Comparison of ENCODE assay signal across 9 mouse cellular contexts in the genomic region with DNA sequence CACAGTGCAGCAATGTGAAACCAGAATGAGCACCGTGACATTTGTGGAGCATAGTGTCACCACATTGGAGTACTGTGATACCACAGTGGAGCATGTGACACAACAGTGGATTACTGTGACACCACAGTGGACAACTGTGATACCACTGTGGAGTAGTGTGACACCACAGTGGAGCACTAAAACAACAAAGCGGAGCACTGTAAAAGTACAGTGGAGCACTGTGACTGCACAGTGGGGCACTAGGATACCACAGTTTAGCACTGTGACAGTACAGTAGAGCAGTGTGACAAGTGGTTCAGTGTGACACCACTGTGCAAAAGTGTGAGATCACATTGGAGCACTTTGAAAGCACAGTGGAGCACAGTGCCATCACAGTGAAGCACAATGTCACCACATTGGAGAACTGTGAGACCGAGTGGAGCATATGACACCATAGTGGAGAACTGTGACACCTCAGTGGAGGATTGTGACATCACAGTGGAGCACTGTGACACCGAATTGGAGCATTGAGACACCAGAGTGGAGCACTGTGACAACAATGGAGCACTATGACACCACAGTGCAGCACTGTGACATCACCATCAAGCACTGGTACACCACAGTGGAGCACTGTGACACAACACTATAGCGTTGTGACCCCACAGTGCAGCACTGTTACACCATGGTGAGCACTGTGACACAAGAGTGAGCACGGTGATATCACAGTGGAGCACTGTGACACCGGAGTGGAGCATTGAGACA.
DNase-seq lines count a peak whose midpoint lies in the region; ATAC-seq lines count a peak whose summit lies in the region.
"Had no signal": no experiment of that assay in that cellular context is flagged by ENCODE, and none has a peak within 500 bp of the region (broad histone marks: within the 10 kb centered on the region; RNA-seq: fewer than 3 reads in every experiment).

No protein-coding gene starts in this region.

- H3K27me3 ChIP-seq in midbrain, embryonic 11.5 days (ENCODE audit: control insufficient read depth, insufficient read depth, low read length): no peaks in the 10 kb centered on the region
- H3K27me3 ChIP-seq in midbrain, embryonic 10.5 days (ENCODE audit: low read depth, poor library complexity, severe bottlenecking): no peaks in the 10 kb centered on the region
- no peaks in the 10 kb centered on the region for H3K27me3 ChIP-seq in forebrain, embryonic 12.5 days
- no peaks in the 10 kb centered on the region for H3K27me3 ChIP-seq in intestine, embryonic 15.5 days (replicated peaks)
- H3K27me3 ChIP-seq in neural tube, embryonic 11.5 days (ENCODE audit: control insufficient read depth, insufficient read depth, low read length): no peaks in the 10 kb centered on the region

- H3K4me1 ChIP-seq in midbrain, embryonic 11.5 days (ENCODE audit: control insufficient read depth, insufficient read depth, low read length): no peaks in the 10 kb centered on the region
- no peaks in the 10 kb centered on the region for H3K4me1 ChIP-seq in midbrain, embryonic 10.5 days
- no peaks in the 10 kb centered on the region for H3K4me1 ChIP-seq in forebrain, embryonic 12.5 days
- no peaks in the 10 kb centered on the region for H3K4me1 ChIP-seq in intestine, embryonic 15.5 days (replicated peaks)
- H3K4me1 ChIP-seq in neural tube, embryonic 11.5 days (ENCODE audit: control insufficient read depth, insufficient read depth, low read length): no peaks in the 10 kb centered on the region

- H3K27ac ChIP-seq in midbrain, embryonic 11.5 days (ENCODE audit: low read depth, low read length): no peak overlapping the region
- H3K27ac ChIP-seq in midbrain, embryonic 10.5 days (replicated peaks): no peak overlapping the region
- no peak overlapping the region for H3K27ac ChIP-seq in forebrain, embryonic 12.5 days
- H3K27ac ChIP-seq in intestine, embryonic 15.5 days: no peak overlapping the region
- H3K27ac ChIP-seq in neural tube, embryonic 11.5 days (ENCODE audit: low read depth, low read length): no peak overlapping the region
- H3K27ac ChIP-seq: left cerebral cortex, adult 2 months had no signal

- no peak overlapping the region for H3K4me2 ChIP-seq in midbrain, embryonic 11.5 days
- H3K4me2 ChIP-seq in forebrain, embryonic 12.5 days: no peak overlapping the region
- H3K4me2 ChIP-seq in intestine, embryonic 15.5 days (replicated peaks): no peak overlapping the region
- no peak overlapping the region for H3K4me2 ChIP-seq in neural tube, embryonic 11.5 days (ENCODE audit: low read depth)

- DNase-seq in midbrain, embryonic 11.5 days (ENCODE audit: low spot score, missing footprints): peak; percentile 82
- DNase-seq in midbrain, embryonic 10.5 days (ENCODE audit: low spot score): no peak
- DNase-seq in neural tube, embryonic 11.5 days (ENCODE audit: low spot score): no peak
- no peak for DNase-seq in yolk sac, embryonic 10.5 days (ENCODE audit: low spot score)
- DNase-seq in embryo, embryonic 9.5 days (ENCODE audit: extremely low spot score): no peak
- DNase-seq in right cerebral cortex, postnatal 25 days: no peak

- H3K9me3 ChIP-seq in midbrain, embryonic 11.5 days (ENCODE audit: control insufficient read depth, low read length): peaks cover 67% of the 10 kb centered on the region
- peaks cover 72% of the 10 kb centered on the region for H3K9me3 ChIP-seq in midbrain, embryonic 10.5 days (replicated peaks)
- peaks cover 66% of the 10 kb centered on the region for H3K9me3 ChIP-seq in forebrain, embryonic 12.5 days
- H3K9me3 ChIP-seq in intestine, embryonic 15.5 days: peaks cover 16% of the 10 kb centered on the region
- H3K9me3 ChIP-seq in neural tube, embryonic 11.5 days (ENCODE audit: control insufficient read depth, low read length): peaks cover 65% of the 10 kb centered on the region

- no peak overlapping the region for H3K4me3 ChIP-seq in midbrain, embryonic 11.5 days (ENCODE audit: low read depth, low read length)
- no peak overlapping the region for H3K4me3 ChIP-seq in midbrain, embryonic 10.5 days
- H3K4me3 ChIP-seq in forebrain, embryonic 12.5 days (replicated peaks): no peak overlapping the region
- H3K4me3 ChIP-seq in intestine, embryonic 15.5 days (replicated peaks): no peak overlapping the region
- no peak overlapping the region for H3K4me3 ChIP-seq in neural tube, embryonic 11.5 days (ENCODE audit: low read depth, low read length)
- H3K4me3 ChIP-seq: left cerebral cortex, adult 2 months had no signal

- ATAC-seq in midbrain, embryonic 11.5 days (ENCODE audit: low FRiP score): peak; percentile 36
- peak; percentile 53 for ATAC-seq in forebrain, embryonic 12.5 days (ENCODE audit: low FRiP score)
- peak; percentile 34; the same call in 1 of the 2 replicates for ATAC-seq in intestine, embryonic 15.5 days
- ATAC-seq in neural tube, embryonic 11.5 days (ENCODE audit: insufficient read depth, low FRiP score, low TSS enrichment): peak; percentile 42; the same call in 1 of the 2 replicates

- 0 out of 2 replicates have a peak, but pooled peaks cover 2% of the 10 kb centered on the region for H3K36me3 ChIP-seq in midbrain, embryonic 11.5 days (ENCODE audit: control insufficient read depth, insufficient read depth, low read length)
- H3K36me3 ChIP-seq in midbrain, embryonic 10.5 days: no peaks in the 10 kb centered on the region
- H3K36me3 ChIP-seq in forebrain, embryonic 12.5 days (replicated peaks): no peaks in the 10 kb centered on the region
- no peaks in the 10 kb centered on the region for H3K36me3 ChIP-seq in intestine, embryonic 15.5 days
- peaks cover 6% of the 10 kb centered on the region; the same call in 1 of the 2 replicates for H3K36me3 ChIP-seq in neural tube, embryonic 11.5 days (ENCODE audit: control insufficient read depth, insufficient read depth, low read length)

- 61% methylated on average over 7 of the region's 7 CpGs for WGBS in midbrain, embryonic 11.5 days
- 58% methylated on average over 7 of the region's 7 CpGs for WGBS in midbrain, embryonic 10.5 days
- 57% methylated on average over 7 of the region's 7 CpGs for WGBS in forebrain, embryonic 12.5 days
- WGBS in intestine, embryonic 15.5 days: 60% methylated on average over 7 of the region's 7 CpGs
- 62% methylated on average over 7 of the region's 7 CpGs for WGBS in neural tube, embryonic 11.5 days

- no peak overlapping the region for H3K9ac ChIP-seq in midbrain, embryonic 11.5 days (ENCODE audit: low read length)
- H3K9ac ChIP-seq in forebrain, embryonic 12.5 days: no peak overlapping the region
- H3K9ac ChIP-seq in intestine, embryonic 15.5 days: no peak overlapping the region
- H3K9ac ChIP-seq in neural tube, embryonic 11.5 days (ENCODE audit: low read length): no peak overlapping the region
